Mouse (Mus musculus): ENCODE measurements at regions not wholly inside any gene's neighbourhood (a gene's known extent, or its start where the extent isn't known, plus 50 kb on each side); places are given as distances from the start of the nearest gene placed in this dataset.

DNA sequence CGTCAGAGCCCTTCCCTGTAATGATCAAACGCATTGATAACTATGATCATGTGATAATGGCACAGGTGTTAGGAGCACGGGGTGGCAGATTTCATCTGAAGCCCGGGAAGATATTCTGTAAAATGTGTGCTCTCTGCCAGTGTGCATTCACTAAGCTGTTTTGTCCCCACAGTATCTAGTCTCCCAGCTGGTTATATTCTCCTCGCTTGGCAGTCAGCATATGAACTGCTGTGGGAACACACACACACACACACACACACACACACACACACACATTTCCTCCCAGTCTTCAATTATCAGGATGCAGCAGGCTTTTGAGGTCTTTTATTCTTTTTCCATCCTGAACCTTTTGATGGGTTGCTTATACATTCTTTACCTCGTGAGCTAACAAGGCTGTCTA lies 365.8 kb upstream of the Id4 start:
- POLR2A ChIA-PET: no interaction called here
- CTCF ChIA-PET: interaction anchor here in 1 of 4 experiments (0.6 kb wide), 1 partner anchor 228 kb away, joined by 5 read pairs; no protein-coding TSS in a partner anchor

GRCm38 (mm10) chr13:47896646-47897045 lies 364.4 kb upstream of the Id4 start:
- ChIA-PET CTCF (no interaction called here), POLR2A (interaction anchor here in 1 of 4 experiments (0.6 to 1.3 kb wide), 2 partner anchors 26 to 922 kb away, joined by 4 to 5 read pairs; no protein-coding TSS in a partner anchor)

GRCm38 (mm10) chr13:47909851-47910530 lies 351.0 kb upstream of the Id4 start:
- ChIA-PET CTCF (no interaction called here), POLR2A (no interaction called here)

- ChIA-PET POLR2A (no interaction called here), CTCF (no interaction called here)
These were observed 350.5 kb upstream of the Id4 start for GRCm38 (mm10) chr13:47910531-47910910.

DNA sequence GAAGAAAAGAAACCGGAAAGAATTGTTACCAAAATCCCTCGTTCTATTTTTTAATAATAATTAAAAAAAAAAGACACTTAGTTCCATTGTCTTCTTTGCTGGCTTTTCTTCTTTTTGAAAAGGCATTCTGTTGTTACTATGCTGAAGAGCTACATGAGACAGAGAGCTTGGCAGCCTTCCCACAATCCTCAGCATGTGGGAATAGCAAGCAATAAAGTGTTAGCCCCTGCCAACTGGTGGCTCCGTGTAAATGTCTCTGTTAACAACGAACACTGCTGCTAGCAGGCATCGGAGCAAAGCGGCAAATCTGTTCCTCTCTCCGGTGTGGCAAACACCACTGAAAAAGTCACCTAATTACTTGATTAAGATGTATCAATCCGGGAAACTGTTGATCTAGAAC lies 344.6 kb upstream of the Id4 start:
- CTCF ChIA-PET: interaction anchor here in 1 of 4 experiments (0.7 kb wide), 1 partner anchor 275 kb away, joined by 3 read pairs; no protein-coding TSS in a partner anchor
- POLR2A ChIA-PET: interaction anchor here in 2 of 4 experiments (0.6 to 1.6 kb wide), 2 partner anchors 9 to 581 kb away, joined by 3 to 6 read pairs; no protein-coding TSS in a partner anchor

GRCm38 (mm10) chr13:47917370-47917769 lies 343.7 kb upstream of the Id4 start:
- CTCF ChIA-PET: interaction anchor here in 1 of 4 experiments (0.7 kb wide), 1 partner anchor 275 kb away, joined by 3 read pairs; no protein-coding TSS in a partner anchor
- POLR2A ChIA-PET: interaction anchor here in 3 of 4 experiments (0.6 to 1.6 kb wide), 3 partner anchors 10 to 580 kb away, joined by 3 to 6 read pairs (median 5); no protein-coding TSS in a partner anchor

DNA sequence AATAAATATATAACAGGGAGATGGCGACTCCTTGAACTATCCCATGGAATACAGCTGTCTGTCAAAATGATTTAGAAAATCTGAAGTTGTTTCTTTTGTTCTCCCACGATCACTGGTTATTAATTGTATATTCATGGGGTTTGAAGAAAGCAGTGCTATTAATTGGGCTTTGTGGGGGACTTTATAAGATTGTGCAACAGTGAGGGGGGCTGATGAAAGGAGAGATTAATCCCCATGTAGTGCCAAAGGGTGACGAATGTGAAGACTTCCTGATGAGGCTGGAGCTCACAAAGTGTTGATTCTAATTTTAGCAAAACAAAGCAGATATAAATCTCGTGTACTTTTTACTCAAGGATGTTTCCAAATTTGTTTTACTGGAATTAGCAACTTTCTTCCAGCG lies 340.0 kb upstream of the Id4 start:
- POLR2A ChIA-PET: interaction anchor here in 1 of 4 experiments (0.6 kb wide), 1 partner anchor 268 kb away, joined by 5 read pairs; no protein-coding TSS in a partner anchor
- CTCF ChIA-PET: no interaction called here

GRCm38 (mm10) chr13:47940696-47941095 lies 320.3 kb upstream of the Id4 start:
- ChIA-PET CTCF (interaction anchor here in 1 of 4 experiments (0.6 kb wide), 1 partner anchor 1142 kb away, joined by 3 read pairs; no protein-coding TSS in a partner anchor), POLR2A (no interaction called here)

DNA sequence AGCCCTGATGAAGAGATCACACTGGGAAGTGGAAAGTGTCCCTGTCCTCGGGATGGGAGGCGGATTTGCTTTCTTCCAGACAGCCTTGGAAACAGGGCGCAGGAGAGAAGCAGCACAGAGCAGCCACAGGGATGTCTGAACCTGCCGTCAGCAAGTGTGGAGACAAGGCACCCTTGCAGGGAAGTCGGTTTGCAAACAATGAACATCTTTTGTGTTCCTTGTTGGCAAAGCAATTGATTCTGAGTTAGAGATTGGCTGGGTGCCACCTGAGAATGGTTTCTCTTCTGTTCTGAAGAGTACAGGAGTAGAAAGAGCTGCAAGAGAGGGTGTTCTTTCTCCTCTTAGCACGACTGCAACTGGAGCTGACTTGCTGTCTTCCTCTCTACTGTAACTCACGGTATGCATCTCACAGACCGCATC lies 318.6 kb upstream of the Id4 start:
- ChIA-PET CTCF (interaction anchor here in 1 of 4 experiments (0.7 kb wide), 1 partner anchor 295 kb away, joined by 4 read pairs; no protein-coding TSS in a partner anchor), POLR2A (no interaction called here)

GRCm38 (mm10) chr13:47943645-47944044 lies 317.4 kb upstream of the Id4 start:
- ChIA-PET CTCF (no interaction called here), POLR2A (no interaction called here)

GRCm38 (mm10) chr13:47948098-47948865 lies 312.7 kb upstream of the Id4 start:
- CTCF ChIA-PET: no interaction called here
- POLR2A ChIA-PET: no interaction called here

- POLR2A ChIA-PET: no interaction called here
- CTCF ChIA-PET: no interaction called here
These were observed 310.6 kb upstream of the Id4 start for GRCm38 (mm10) chr13:47950456-47950855.

DNA sequence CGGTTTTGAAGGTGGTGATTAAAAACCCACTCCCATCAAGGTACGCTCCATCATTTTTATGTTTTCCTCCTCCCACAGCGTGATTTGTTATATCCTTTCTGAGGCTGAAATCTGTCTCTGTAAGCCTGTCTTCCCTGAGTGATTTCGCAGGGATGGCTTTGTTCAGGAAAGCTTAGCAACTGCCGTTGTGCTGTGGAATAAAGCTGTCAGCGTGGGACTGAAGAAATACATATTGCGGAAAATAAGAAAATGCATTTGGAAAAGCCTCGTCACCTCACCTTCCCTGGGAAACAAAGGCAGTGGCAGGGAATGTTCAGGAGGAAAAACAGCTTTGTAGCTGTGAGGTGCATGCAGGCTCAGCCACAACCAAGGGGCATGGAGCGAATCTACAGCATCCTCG lies 310.0 kb upstream of the Id4 start:
- POLR2A ChIA-PET: no interaction called here
- CTCF ChIA-PET: interaction anchor here in 1 of 4 experiments (0.5 to 0.6 kb wide), 2 partner anchors 286 to 703 kb away, joined by 3 read pairs; no protein-coding TSS in a partner anchor

GRCm38 (mm10) chr13:47952946-47953345 lies 308.1 kb upstream of the Id4 start:
- ChIA-PET POLR2A (no interaction called here), CTCF (no interaction called here)

DNA sequence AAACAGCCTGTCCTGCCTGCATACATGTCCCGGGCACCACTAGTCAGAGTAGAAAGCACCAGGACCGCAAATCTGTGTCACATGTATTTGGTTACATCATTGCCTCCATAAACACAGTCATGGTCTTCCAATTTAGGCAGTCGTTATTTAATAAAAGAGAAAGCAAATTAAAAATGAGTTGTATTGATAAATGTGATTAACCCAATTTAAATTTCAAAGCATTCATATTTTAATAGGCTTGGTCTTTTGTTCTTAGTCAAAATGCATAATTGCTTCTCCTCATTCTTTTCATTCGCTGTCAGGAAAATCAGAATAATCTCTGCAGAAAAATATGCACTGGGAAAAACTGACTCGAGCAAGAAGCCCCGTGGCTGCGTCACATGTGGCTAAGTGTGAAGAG lies 307.3 kb upstream of the Id4 start:
- CTCF ChIA-PET: no interaction called here
- POLR2A ChIA-PET: interaction anchor here in 1 of 4 experiments (0.7 kb wide), 1 partner anchor 95 kb away, joined by 3 read pairs; no protein-coding TSS in a partner anchor

GRCm38 (mm10) chr13:47955504-47955903 lies 305.5 kb upstream of the Id4 start:
- ChIA-PET CTCF (no interaction called here), POLR2A (no interaction called here)

DNA sequence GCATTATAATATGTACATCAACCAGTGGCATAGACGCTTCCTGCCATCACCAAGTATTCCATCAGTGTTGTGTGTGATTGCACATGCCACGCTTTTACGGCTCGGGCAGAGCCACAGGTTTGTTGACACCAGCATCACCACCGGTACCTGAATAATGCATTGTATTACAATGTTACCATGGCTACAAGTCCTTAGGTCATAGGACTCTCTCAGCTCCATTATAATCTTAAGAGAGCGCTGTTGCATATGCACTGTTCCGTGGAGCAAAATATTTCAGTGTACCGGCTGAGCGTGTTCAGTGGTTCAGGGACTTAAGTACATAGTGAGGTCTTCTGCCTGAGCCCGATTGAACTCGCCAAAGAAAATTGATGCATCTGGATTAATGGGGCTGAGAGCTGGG lies 303.4 kb upstream of the Id4 start:
- ChIA-PET CTCF (no interaction called here), POLR2A (no interaction called here)

- POLR2A ChIA-PET: interaction anchor here in 1 of 4 experiments (0.5 kb wide), 1 partner anchor 15 kb away, joined by 3 read pairs; no protein-coding TSS in a partner anchor
- CTCF ChIA-PET: no interaction called here
These were observed 286.8 kb upstream of the Id4 start for GRCm38 (mm10) chr13:47974216-47974615.

- CTCF ChIA-PET: interaction anchor here in 1 of 4 experiments (0.5 kb wide), 1 partner anchor 1563 kb away, joined by 3 read pairs; no protein-coding TSS in a partner anchor
- POLR2A ChIA-PET: no interaction called here
These were observed 286.1 kb upstream of the Id4 start for GRCm38 (mm10) chr13:47974756-47975515.

GRCm38 (mm10) chr13:47998495-47998894 lies 262.5 kb upstream of the Id4 start:
- CTCF ChIA-PET: no interaction called here
- POLR2A ChIA-PET: no interaction called here

All from embryonic stem cell, embryonic (primary cell).